Mouse (Mus musculus): ENCODE measurements around the gene Disc1. TPM values are rescaled to one million over a fixed set of nuclear protein-coding genes. Genes with fewer than 3 reads are reported as not detected.

Gene Disc1
- polyA plus RNA-seq, 1 experiment from 2014 or later = 2.3 TPM

- Histone ChIP-seq H3K4me1 (ENCODE audit: control insufficient read depth, insufficient read depth, low read length) (peaks cover 9% of the 10 kb centered on the region), H3K27me3 (ENCODE audit: control insufficient read depth, insufficient read depth, low read length) (no peaks in the 10 kb centered on the region), H3K36me3 (ENCODE audit: control insufficient read depth, insufficient read depth) (no peaks in the 10 kb centered on the region), H3K4me2 (ENCODE audit: low read depth, low read length) (no peak overlapping the region), H3K9ac (ENCODE audit: low read length) (no peak overlapping the region), H3K9me3 (replicated peaks; ENCODE audit: control insufficient read depth, low read length) (no peaks in the 10 kb centered on the region), H3K4me3 (ENCODE audit: low read length) (no peak overlapping the region), H3K27ac (ENCODE audit: low read length) (no peak overlapping the region)
- WGBS = 91% methylated on average over 4 of the region's 4 CpGs
- ATAC-seq (replicated peaks; ENCODE audit: extremely low read depth, insufficient read depth, low FRiP score) = no peak
Observed at GRCm38 (mm10) chr8:125205556-125205955, 151.6 kb downstream of the Disc1 start.

GRCm38 (mm10) chr8:125206391-125206790 is 152.4 kb downstream of the Disc1 start:
- ATAC-seq (replicated peaks; ENCODE audit: extremely low read depth, insufficient read depth, low FRiP score) = no peak
- H3K27me3 ChIP-seq (ENCODE audit: control insufficient read depth, insufficient read depth, low read length) = no peaks in the 10 kb centered on the region
- H3K27ac ChIP-seq (ENCODE audit: low read length) = no peak overlapping the region
- H3K9ac ChIP-seq (ENCODE audit: low read length) = no peak overlapping the region
- 82% methylated on average over 8 of the region's 8 CpGs for WGBS
- no peak overlapping the region for H3K4me2 ChIP-seq (ENCODE audit: low read depth, low read length)
- no peaks in the 10 kb centered on the region for H3K36me3 ChIP-seq (ENCODE audit: control insufficient read depth, insufficient read depth)
- no peaks in the 10 kb centered on the region for H3K9me3 ChIP-seq (replicated peaks; ENCODE audit: control insufficient read depth, low read length)
- no peak overlapping the region for H3K4me3 ChIP-seq (ENCODE audit: low read length)
- peaks cover 9% of the 10 kb centered on the region for H3K4me1 ChIP-seq (ENCODE audit: control insufficient read depth, insufficient read depth, low read length)

- Histone ChIP-seq H3K27me3 (ENCODE audit: control insufficient read depth, insufficient read depth, low read length) (no peaks in the 10 kb centered on the region), H3K9ac (ENCODE audit: low read length) (no peak overlapping the region), H3K36me3 (ENCODE audit: control insufficient read depth, insufficient read depth) (no peaks in the 10 kb centered on the region), H3K4me3 (ENCODE audit: low read length) (no peak overlapping the region), H3K27ac (ENCODE audit: low read length) (no peak overlapping the region), H3K4me2 (ENCODE audit: low read depth, low read length) (no peak overlapping the region), H3K9me3 (replicated peaks; ENCODE audit: control insufficient read depth, low read length) (no peaks in the 10 kb centered on the region), H3K4me1 (ENCODE audit: control insufficient read depth, insufficient read depth, low read length) (peaks cover 9% of the 10 kb centered on the region)
- whole genome bisulfite sequencing = 71% methylated on average over 3 of the region's 3 CpGs
- ATAC-seq (replicated peaks; ENCODE audit: extremely low read depth, insufficient read depth, low FRiP score) = no peak
Observed at GRCm38 (mm10) chr8:125206962-125207361, 153.0 kb downstream of the Disc1 start.

- Histone ChIP-seq H3K36me3 (ENCODE audit: control insufficient read depth, insufficient read depth) (no peaks in the 10 kb centered on the region), H3K4me2 (ENCODE audit: low read depth, low read length) (no peak overlapping the region), H3K9me3 (replicated peaks; ENCODE audit: control insufficient read depth, low read length) (no peaks in the 10 kb centered on the region), H3K9ac (ENCODE audit: low read length) (no peak overlapping the region; the same call in 1 of the 2 replicates), H3K27ac (ENCODE audit: low read length) (no peak overlapping the region), H3K27me3 (ENCODE audit: control insufficient read depth, insufficient read depth, low read length) (no peaks in the 10 kb centered on the region), H3K4me3 (ENCODE audit: low read length) (no peak overlapping the region), H3K4me1 (ENCODE audit: control insufficient read depth, insufficient read depth, low read length) (peaks cover 9% of the 10 kb centered on the region)
- no peak for ATAC-seq (replicated peaks; ENCODE audit: extremely low read depth, insufficient read depth, low FRiP score)
- 58% methylated on average over 13 of the region's 13 CpGs for WGBS
Observed at GRCm38 (mm10) chr8:125212619-125213167, 158.7 kb downstream of the Disc1 start.

- no peak for ATAC-seq (replicated peaks; ENCODE audit: extremely low read depth, insufficient read depth, low FRiP score)
- WGBS = 57% methylated on average over 12 of the region's 12 CpGs
- Histone ChIP-seq H3K27me3 (ENCODE audit: control insufficient read depth, insufficient read depth, low read length) (no peaks in the 10 kb centered on the region), H3K9ac (ENCODE audit: low read length) (0 out of 2 replicates have a peak overlapping the region, but pooled peaks have one; percentile 26), H3K36me3 (ENCODE audit: control insufficient read depth, insufficient read depth) (no peaks in the 10 kb centered on the region), H3K4me3 (ENCODE audit: low read length) (no peak overlapping the region), H3K4me2 (ENCODE audit: low read depth, low read length) (peak overlapping the region; percentile 28; the same call in 1 of the 2 replicates), H3K4me1 (ENCODE audit: control insufficient read depth, insufficient read depth, low read length) (peaks cover 22% of the 10 kb centered on the region), H3K9me3 (replicated peaks; ENCODE audit: control insufficient read depth, low read length) (no peaks in the 10 kb centered on the region), H3K27ac (ENCODE audit: low read length) (peak overlapping the region; percentile 39; the same call in 1 of the 2 replicates)
Observed at GRCm38 (mm10) chr8:125217902-125218581, 164.0 kb downstream of the Disc1 start.

GRCm38 (mm10) chr8:125218669-125219068 is 164.7 kb downstream of the Disc1 start:
- Histone ChIP-seq H3K27ac (ENCODE audit: low read length) (no peak overlapping the region; the same call in 1 of the 2 replicates), H3K4me1 (ENCODE audit: control insufficient read depth, insufficient read depth, low read length) (peaks cover 29% of the 10 kb centered on the region), H3K4me3 (ENCODE audit: low read length) (no peak overlapping the region), H3K27me3 (ENCODE audit: control insufficient read depth, insufficient read depth, low read length) (no peaks in the 10 kb centered on the region), H3K36me3 (ENCODE audit: control insufficient read depth, insufficient read depth) (no peaks in the 10 kb centered on the region), H3K9ac (ENCODE audit: low read length) (0 out of 2 replicates have a peak overlapping the region, but pooled peaks have one; percentile 4), H3K4me2 (ENCODE audit: low read depth, low read length) (no peak overlapping the region), H3K9me3 (replicated peaks; ENCODE audit: control insufficient read depth, low read length) (no peaks in the 10 kb centered on the region)
- no peak for ATAC-seq (replicated peaks; ENCODE audit: extremely low read depth, insufficient read depth, low FRiP score)
- 54% methylated on average over 4 of the region's 4 CpGs for WGBS

- no peak for ATAC-seq (replicated peaks; ENCODE audit: extremely low read depth, insufficient read depth, low FRiP score)
- no peaks in the 10 kb centered on the region for H3K9me3 ChIP-seq (replicated peaks; ENCODE audit: control insufficient read depth, low read length)
- H3K4me3 ChIP-seq (ENCODE audit: low read length) = no peak overlapping the region
- H3K4me1 ChIP-seq (ENCODE audit: control insufficient read depth, insufficient read depth, low read length) = peaks cover 34% of the 10 kb centered on the region
- H3K4me2 ChIP-seq (ENCODE audit: low read depth, low read length) = no peak overlapping the region
- H3K36me3 ChIP-seq (ENCODE audit: control insufficient read depth, insufficient read depth) = no peaks in the 10 kb centered on the region
- WGBS = 42% methylated on average over 5 of the region's 5 CpGs
- H3K27ac ChIP-seq (ENCODE audit: low read length) = peak overlapping the region; percentile 64
- H3K27me3 ChIP-seq (ENCODE audit: control insufficient read depth, insufficient read depth, low read length) = no peaks in the 10 kb centered on the region
- no peak overlapping the region for H3K9ac ChIP-seq (ENCODE audit: low read length)
Observed at GRCm38 (mm10) chr8:125220608-125221007, 166.6 kb downstream of the Disc1 start.

GRCm38 (mm10) chr8:125221062-125221461 is 167.1 kb downstream of the Disc1 start:
- Histone ChIP-seq H3K9me3 (replicated peaks; ENCODE audit: control insufficient read depth, low read length) (no peaks in the 10 kb centered on the region), H3K4me2 (ENCODE audit: low read depth, low read length) (no peak overlapping the region), H3K4me3 (ENCODE audit: low read length) (no peak overlapping the region), H3K9ac (ENCODE audit: low read length) (0 out of 2 replicates have a peak overlapping the region, but pooled peaks have one; percentile 18), H3K36me3 (ENCODE audit: control insufficient read depth, insufficient read depth) (no peaks in the 10 kb centered on the region), H3K4me1 (ENCODE audit: control insufficient read depth, insufficient read depth, low read length) (peaks cover 34% of the 10 kb centered on the region), H3K27me3 (ENCODE audit: control insufficient read depth, insufficient read depth, low read length) (no peaks in the 10 kb centered on the region), H3K27ac (ENCODE audit: low read length) (peak overlapping the region; percentile 64)
- no peak for ATAC-seq (replicated peaks; ENCODE audit: extremely low read depth, insufficient read depth, low FRiP score)
- 52% methylated on average over 4 of the region's 4 CpGs for WGBS

- Histone ChIP-seq H3K4me3 (ENCODE audit: low read length) (no peak overlapping the region), H3K36me3 (ENCODE audit: control insufficient read depth, insufficient read depth) (no peaks in the 10 kb centered on the region), H3K4me1 (ENCODE audit: control insufficient read depth, insufficient read depth, low read length) (peaks cover 49% of the 10 kb centered on the region), H3K27me3 (ENCODE audit: control insufficient read depth, insufficient read depth, low read length) (no peaks in the 10 kb centered on the region), H3K9me3 (replicated peaks; ENCODE audit: control insufficient read depth, low read length) (no peaks in the 10 kb centered on the region), H3K9ac (ENCODE audit: low read length) (no peak overlapping the region; the same call in 1 of the 2 replicates), H3K27ac (ENCODE audit: low read length) (peak overlapping the region; percentile 53), H3K4me2 (ENCODE audit: low read depth, low read length) (no peak overlapping the region)
- WGBS = 50% methylated on average over 10 of the region's 10 CpGs
- peak; percentile 45 for ATAC-seq (replicated peaks; ENCODE audit: extremely low read depth, insufficient read depth, low FRiP score)
Observed at GRCm38 (mm10) chr8:125223031-125223753, 169.2 kb downstream of the Disc1 start.

Measured in heart, embryonic 16.5 days (tissue).